Mouse (Mus musculus): ENCODE results near the gene Igfn1. TPM values are rescaled to one million over a fixed set of nuclear protein-coding genes. Genes with fewer than 3 reads are reported as not detected.

Gene Igfn1
- polyA plus RNA-seq, 1 experiment from 2014 or later: not detected

- Histone ChIP-seq H3K27me3 (replicated peaks; ENCODE audit: control insufficient read depth, insufficient read depth, low read length) (0 out of 2 replicates have a peak, but pooled peaks cover 5% of the 10 kb centered on the region), H3K4me2 (ENCODE audit: low read length) (no peak overlapping the region), H3K27ac (ENCODE audit: low read depth) (no peak overlapping the region), H3K4me3 (ENCODE audit: low read depth, low read length) (no peak overlapping the region), H3K9ac (ENCODE audit: low read length) (no peak overlapping the region), H3K36me3 (ENCODE audit: control insufficient read depth, insufficient read depth, low read length) (no peaks in the 10 kb centered on the region), H3K9me3 (ENCODE audit: control insufficient read depth, low read length) (no peaks in the 10 kb centered on the region), H3K4me1 (replicated peaks; ENCODE audit: control insufficient read depth, insufficient read depth, low read length) (no peaks in the 10 kb centered on the region)
- ATAC-seq (replicated peaks; ENCODE audit: low FRiP score, low TSS enrichment, low read depth) (no peak), DNase-seq (ENCODE audit: low spot score) (no peak)
- WGBS: 58% methylated on average over 6 of the region's 6 CpGs
Measured at GRCm38 (mm10) chr1:135941259-135942006, 64.7 kb downstream of the Igfn1 start.

GRCm38 (mm10) chr1:135936091-135936490 is 70.1 kb downstream of the Igfn1 start:
- 32% methylated on average over 1 of the region's 1 CpGs for WGBS
- H3K9ac ChIP-seq (ENCODE audit: low read length): no peak overlapping the region
- ATAC-seq (replicated peaks; ENCODE audit: low FRiP score, low TSS enrichment, low read depth) (no peak), DNase-seq (ENCODE audit: low spot score) (no peak)
- H3K4me2 ChIP-seq (ENCODE audit: low read length): no peak overlapping the region
- H3K27me3 ChIP-seq (replicated peaks; ENCODE audit: control insufficient read depth, insufficient read depth, low read length): no peaks in the 10 kb centered on the region
- H3K4me3 ChIP-seq (ENCODE audit: low read depth, low read length): no peak overlapping the region
- no peaks in the 10 kb centered on the region for H3K4me1 ChIP-seq (replicated peaks; ENCODE audit: control insufficient read depth, insufficient read depth, low read length)
- H3K36me3 ChIP-seq (ENCODE audit: control insufficient read depth, insufficient read depth, low read length): no peaks in the 10 kb centered on the region
- H3K9me3 ChIP-seq (ENCODE audit: control insufficient read depth, low read length): no peaks in the 10 kb centered on the region
- no peak overlapping the region for H3K27ac ChIP-seq (ENCODE audit: low read depth)

GRCm38 (mm10) chr1:135933704-135934293 is 72.3 kb downstream of the Igfn1 start:
- H3K4me3 ChIP-seq (ENCODE audit: low read depth, low read length): no peak overlapping the region
- WGBS: 72% methylated on average over 18 of the region's 18 CpGs
- no peak for ATAC-seq (replicated peaks; ENCODE audit: low FRiP score, low TSS enrichment, low read depth)

GRCm38 (mm10) chr1:135929876-135930275 is 76.3 kb downstream of the Igfn1 start:
- Histone ChIP-seq H3K27me3 (replicated peaks; ENCODE audit: control insufficient read depth, insufficient read depth, low read length) (no peaks in the 10 kb centered on the region), H3K9ac (ENCODE audit: low read length) (no peak overlapping the region), H3K27ac (ENCODE audit: low read depth) (no peak overlapping the region), H3K4me3 (ENCODE audit: low read depth, low read length) (no peak overlapping the region), H3K4me1 (replicated peaks; ENCODE audit: control insufficient read depth, insufficient read depth, low read length) (0 out of 2 replicates have a peak, but pooled peaks cover 2% of the 10 kb centered on the region), H3K36me3 (ENCODE audit: control insufficient read depth, insufficient read depth, low read length) (no peaks in the 10 kb centered on the region), H3K9me3 (ENCODE audit: control insufficient read depth, low read length) (no peaks in the 10 kb centered on the region), H3K4me2 (ENCODE audit: low read length) (no peak overlapping the region)
- 54% methylated on average over 3 of the region's 3 CpGs for WGBS
- DNase-seq (ENCODE audit: low spot score) (no peak), ATAC-seq (replicated peaks; ENCODE audit: low FRiP score, low TSS enrichment, low read depth) (peak; percentile 47; the same call in 1 of the 2 replicates)

More at GRCm38 (mm10) chr1:135933704-135934293, 72.3 kb downstream of the Igfn1 start:
- no peaks in the 10 kb centered on the region for H3K9me3 ChIP-seq (ENCODE audit: control insufficient read depth, low read length)
- 0 out of 2 replicates have a peak, but pooled peaks cover 2% of the 10 kb centered on the region for H3K4me1 ChIP-seq (replicated peaks; ENCODE audit: control insufficient read depth, insufficient read depth, low read length)
- no peak overlapping the region for H3K27ac ChIP-seq (ENCODE audit: low read depth)
- no peaks in the 10 kb centered on the region for H3K36me3 ChIP-seq (ENCODE audit: control insufficient read depth, insufficient read depth, low read length)
- H3K4me2 ChIP-seq (ENCODE audit: low read length): no peak overlapping the region
- no peak for DNase-seq (ENCODE audit: low spot score)
- H3K27me3 ChIP-seq (replicated peaks; ENCODE audit: control insufficient read depth, insufficient read depth, low read length): no peaks in the 10 kb centered on the region
- H3K9ac ChIP-seq (ENCODE audit: low read length): no peak overlapping the region

- ATAC-seq (replicated peaks; ENCODE audit: low FRiP score, low TSS enrichment, low read depth) (no peak), DNase-seq (ENCODE audit: low spot score) (no peak)
- 0 out of 2 replicates have a peak, but pooled peaks cover 2% of the 10 kb centered on the region for H3K4me1 ChIP-seq (replicated peaks; ENCODE audit: control insufficient read depth, insufficient read depth, low read length)
- H3K27me3 ChIP-seq (replicated peaks; ENCODE audit: control insufficient read depth, insufficient read depth, low read length): peaks cover 18% of the 10 kb centered on the region; the same call in 1 of the 2 replicates
- no peaks in the 10 kb centered on the region for H3K36me3 ChIP-seq (ENCODE audit: control insufficient read depth, insufficient read depth, low read length)
- no peak overlapping the region for H3K4me2 ChIP-seq (ENCODE audit: low read length)
- no peak overlapping the region for H3K27ac ChIP-seq (ENCODE audit: low read depth)
- WGBS: 61% methylated on average over 5 of the region's 5 CpGs
- H3K4me3 ChIP-seq (ENCODE audit: low read depth, low read length): no peak overlapping the region
- no peaks in the 10 kb centered on the region for H3K9me3 ChIP-seq (ENCODE audit: control insufficient read depth, low read length)
- no peak overlapping the region for H3K9ac ChIP-seq (ENCODE audit: low read length)
Measured at GRCm38 (mm10) chr1:135925848-135926247, 80.3 kb downstream of the Igfn1 start.

- DNase-seq (ENCODE audit: low spot score) (no peak), ATAC-seq (replicated peaks; ENCODE audit: low FRiP score, low TSS enrichment, low read depth) (no peak)
- Histone ChIP-seq H3K9ac (ENCODE audit: low read length) (no peak overlapping the region), H3K4me1 (replicated peaks; ENCODE audit: control insufficient read depth, insufficient read depth, low read length) (0 out of 2 replicates have a peak, but pooled peaks cover 2% of the 10 kb centered on the region), H3K9me3 (ENCODE audit: control insufficient read depth, low read length) (no peaks in the 10 kb centered on the region), H3K27ac (ENCODE audit: low read depth) (no peak overlapping the region), H3K4me2 (ENCODE audit: low read length) (no peak overlapping the region), H3K27me3 (replicated peaks; ENCODE audit: control insufficient read depth, insufficient read depth, low read length) (peaks cover 32% of the 10 kb centered on the region), H3K36me3 (ENCODE audit: control insufficient read depth, insufficient read depth, low read length) (no peaks in the 10 kb centered on the region), H3K4me3 (ENCODE audit: low read depth, low read length) (no peak overlapping the region)
- 68% methylated on average over 5 of the region's 5 CpGs for WGBS
Measured at GRCm38 (mm10) chr1:135924377-135924994, 81.7 kb downstream of the Igfn1 start.

- no peak overlapping the region for H3K4me2 ChIP-seq (ENCODE audit: low read length)
- no peak for ATAC-seq (replicated peaks; ENCODE audit: low FRiP score, low TSS enrichment, low read depth)
- peaks cover 44% of the 10 kb centered on the region for H3K27me3 ChIP-seq (replicated peaks; ENCODE audit: control insufficient read depth, insufficient read depth, low read length)
Measured at GRCm38 (mm10) chr1:135923229-135923628, 82.9 kb downstream of the Igfn1 start.

GRCm38 (mm10) chr1:135918644-135919407 is 87.3 kb downstream of the Igfn1 start, which contains the start of gene Pkp1:
Pkp1 (minus strand) TSS chr1:135919207.
- Histone ChIP-seq H3K4me1 (replicated peaks; ENCODE audit: control insufficient read depth, insufficient read depth, low read length) (no peaks in the 10 kb centered on the region), H3K4me2 (ENCODE audit: low read length) (peak within 1 kb of the TSS; percentile 46), H3K36me3 (ENCODE audit: control insufficient read depth, insufficient read depth, low read length) (no peaks in the 10 kb centered on the region), H3K27me3 (replicated peaks; ENCODE audit: control insufficient read depth, insufficient read depth, low read length) (peaks cover 77% of the 10 kb centered on the region), H3K4me3 (ENCODE audit: low read depth, low read length) (peak within 1 kb of the TSS; percentile 22), H3K9ac (ENCODE audit: low read length) (no peak within 1 kb of the TSS), H3K27ac (ENCODE audit: low read depth) (no peak within 1 kb of the TSS), H3K9me3 (ENCODE audit: control insufficient read depth, low read length) (no peaks in the 10 kb centered on the region)
- DNase-seq (ENCODE audit: low spot score) (peak; percentile 60), ATAC-seq (replicated peaks; ENCODE audit: low FRiP score, low TSS enrichment, low read depth) (no peak)
- WGBS: under 1% methylated on average over 67 of the region's 67 CpGs

More at GRCm38 (mm10) chr1:135923229-135923628, 82.9 kb downstream of the Igfn1 start:
- Histone ChIP-seq H3K27ac (ENCODE audit: low read depth) (no peak overlapping the region), H3K9me3 (ENCODE audit: control insufficient read depth, low read length) (no peaks in the 10 kb centered on the region), H3K4me1 (replicated peaks; ENCODE audit: control insufficient read depth, insufficient read depth, low read length) (no peaks in the 10 kb centered on the region), H3K36me3 (ENCODE audit: control insufficient read depth, insufficient read depth, low read length) (no peaks in the 10 kb centered on the region), H3K4me3 (ENCODE audit: low read depth, low read length) (no peak overlapping the region), H3K9ac (ENCODE audit: low read length) (no peak overlapping the region)
- DNase-seq (ENCODE audit: low spot score): no peak
- WGBS: 69% methylated on average over 7 of the region's 7 CpGs

All from intestine, embryonic 14.5 days (tissue).